Mouse (Mus musculus) limb, embryonic 13.5 days (tissue): ENCODE results near the gene St6gal1. TPM values are rescaled to one million over a fixed set of nuclear protein-coding genes. Genes with fewer than 3 reads are reported as not detected.

Experiments
- ATAC-seq: fragments of 200-750 bp; cut with Nextera tagmentation; 2 replicates; pipeline ENCODE4 v1.8.0; 2017; ENCODE audit warnings: low read depth, moderate number of reproducible peaks, moderate TSS enrichment; ENCODE audit not compliant: low FRiP score
- H3K27ac ChIP-seq: fragments of 300-500 bp; sonication (generic); 2 replicates; pipeline ENCODE4 v1.5.1; 2015; ENCODE audit warnings: inconsistent platforms, mild to moderate bottlenecking, moderate library complexity
- H3K27me3 ChIP-seq: fragments of 300-500 bp; sonication (generic); 2 replicates; pipeline ENCODE4 v1.6.1; 2015; ENCODE audit warnings: mild to moderate bottlenecking, inconsistent platforms
- H3K36me3 ChIP-seq: fragments of 300-500 bp; sonication (generic); 2 replicates; pipeline ENCODE4 v1.6.1; 2015; ENCODE audit warnings: inconsistent platforms, mild to moderate bottlenecking, moderate library complexity
- H3K4me1 ChIP-seq: fragments of 300-500 bp; sonication (generic); 2 replicates; pipeline ENCODE4 v1.6.1; 2015; ENCODE audit warnings: inconsistent platforms
- H3K4me2 ChIP-seq: fragments of 300-500 bp; sonication (generic); replicated peaks from 2 replicates; pipeline ENCODE4 v1.6.1; 2015; ENCODE audit warnings: inconsistent platforms, mild to moderate bottlenecking, moderate library complexity
- H3K4me3 ChIP-seq: fragments of 300-500 bp; sonication (generic); 2 replicates; pipeline ENCODE4 v1.5.1; 2015; ENCODE audit warnings: moderate library complexity, mild to moderate bottlenecking, inconsistent platforms
- H3K9ac ChIP-seq: fragments of 300-500 bp; sonication (generic); 2 replicates; pipeline ENCODE4 v1.6.1; 2015; ENCODE audit warnings: mild to moderate bottlenecking, inconsistent platforms
- H3K9me3 ChIP-seq: fragments of 300-500 bp; sonication (generic); 2 replicates; pipeline ENCODE4 v1.6.1; 2016; ENCODE audit warnings: inconsistent platforms
- WGBS: fragments of 180-500 bp; shearing (Covaris S2); methylation state at CpG from one replicate; pipeline ENCODE4 v1.1.7; 2015; 5-methylcytosine and 5-hydroxymethylcytosine counted together
- polyA plus RNA-seq: library from polyadenylated mRNA; unstranded; fragments of >200 nt; fragmentation: Nextera tagmentation; extraction: Ambion mirVana; gene quantifications from 2 replicates; pipeline ENCODE4 v1.2.1, GENCODE M21; 2015

Gene St6gal1
- polyA plus RNA-seq, 1 experiment from 2014 or later, result 20.6 TPM

GRCm38 (mm10) chr16:23296721-23297120, 72.2 kb downstream of the St6gal1 start:
- H3K27ac ChIP-seq, result no peak overlapping the region
- no peaks in the 10 kb centered on the region for H3K27me3 ChIP-seq
- H3K9me3 ChIP-seq, result no peaks in the 10 kb centered on the region
- 94% methylated on average over 3 of the region's 3 CpGs for WGBS
- H3K4me2 ChIP-seq, result no peak overlapping the region
- no peaks in the 10 kb centered on the region; the same call in 1 of the 2 replicates for H3K36me3 ChIP-seq
- no peak overlapping the region for H3K4me3 ChIP-seq
- ATAC-seq, result no peak
- 0 out of 2 replicates have a peak, but pooled peaks cover 9% of the 10 kb centered on the region for H3K4me1 ChIP-seq
- no peak overlapping the region for H3K9ac ChIP-seq

DNA sequence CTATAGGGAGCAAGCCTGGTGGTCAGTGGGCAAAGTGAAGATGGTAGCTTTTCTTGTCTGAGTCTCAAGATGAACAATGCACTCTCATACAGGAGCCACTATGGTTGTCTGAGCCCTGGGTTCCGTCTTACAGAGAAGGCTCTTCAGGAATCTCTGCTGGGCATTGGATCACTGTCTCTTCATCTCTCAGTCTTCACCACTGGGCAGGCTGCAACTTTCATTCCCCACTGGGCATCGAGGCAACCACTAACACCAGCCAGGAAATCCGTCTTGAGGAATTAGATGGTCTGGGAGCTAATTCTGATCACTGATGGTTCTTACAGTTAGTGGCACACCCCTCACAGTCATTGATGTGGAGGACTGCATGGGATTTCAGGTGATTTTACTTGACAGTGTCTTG, 73.9 kb downstream of the St6gal1 start:
- Histone ChIP-seq H3K9me3 (no peaks in the 10 kb centered on the region), H3K4me3 (no peak overlapping the region), H3K27ac (no peak overlapping the region), H3K36me3 (no peaks in the 10 kb centered on the region; the same call in 1 of the 2 replicates), H3K27me3 (no peaks in the 10 kb centered on the region), H3K9ac (no peak overlapping the region), H3K4me1 (0 out of 2 replicates have a peak, but pooled peaks cover 4% of the 10 kb centered on the region), H3K4me2 (no peak overlapping the region)
- ATAC-seq, result no peak
- 89% methylated on average over 3 of the region's 3 CpGs for WGBS

DNA sequence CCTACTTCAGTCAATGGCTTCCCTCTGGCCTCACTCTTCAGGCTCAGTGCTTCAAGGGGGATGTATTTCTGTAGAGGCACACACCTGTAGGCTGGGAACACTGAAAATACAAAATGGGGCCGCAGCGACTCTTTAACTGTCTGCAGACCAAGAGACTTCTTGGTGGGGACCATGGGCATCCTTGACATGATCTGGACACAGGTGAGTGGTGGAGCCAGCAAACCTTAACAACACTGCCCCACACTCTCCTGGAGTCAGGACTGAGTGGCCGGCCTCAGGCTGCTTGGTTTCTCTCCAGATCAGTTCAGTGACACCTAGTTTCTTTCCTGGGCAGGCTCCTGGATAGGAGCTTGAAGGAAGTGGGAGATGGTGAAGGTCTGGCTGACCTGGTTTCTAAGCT, 74.4 kb downstream of the St6gal1 start:
- no peak for ATAC-seq
- Histone ChIP-seq H3K36me3 (no peaks in the 10 kb centered on the region; the same call in 1 of the 2 replicates), H3K4me1 (0 out of 2 replicates have a peak, but pooled peaks cover 4% of the 10 kb centered on the region), H3K9me3 (no peaks in the 10 kb centered on the region), H3K27ac (no peak overlapping the region), H3K9ac (no peak overlapping the region), H3K4me2 (no peak overlapping the region), H3K4me3 (no peak overlapping the region), H3K27me3 (no peaks in the 10 kb centered on the region)
- WGBS, result 89% methylated on average over 3 of the region's 3 CpGs

DNA sequence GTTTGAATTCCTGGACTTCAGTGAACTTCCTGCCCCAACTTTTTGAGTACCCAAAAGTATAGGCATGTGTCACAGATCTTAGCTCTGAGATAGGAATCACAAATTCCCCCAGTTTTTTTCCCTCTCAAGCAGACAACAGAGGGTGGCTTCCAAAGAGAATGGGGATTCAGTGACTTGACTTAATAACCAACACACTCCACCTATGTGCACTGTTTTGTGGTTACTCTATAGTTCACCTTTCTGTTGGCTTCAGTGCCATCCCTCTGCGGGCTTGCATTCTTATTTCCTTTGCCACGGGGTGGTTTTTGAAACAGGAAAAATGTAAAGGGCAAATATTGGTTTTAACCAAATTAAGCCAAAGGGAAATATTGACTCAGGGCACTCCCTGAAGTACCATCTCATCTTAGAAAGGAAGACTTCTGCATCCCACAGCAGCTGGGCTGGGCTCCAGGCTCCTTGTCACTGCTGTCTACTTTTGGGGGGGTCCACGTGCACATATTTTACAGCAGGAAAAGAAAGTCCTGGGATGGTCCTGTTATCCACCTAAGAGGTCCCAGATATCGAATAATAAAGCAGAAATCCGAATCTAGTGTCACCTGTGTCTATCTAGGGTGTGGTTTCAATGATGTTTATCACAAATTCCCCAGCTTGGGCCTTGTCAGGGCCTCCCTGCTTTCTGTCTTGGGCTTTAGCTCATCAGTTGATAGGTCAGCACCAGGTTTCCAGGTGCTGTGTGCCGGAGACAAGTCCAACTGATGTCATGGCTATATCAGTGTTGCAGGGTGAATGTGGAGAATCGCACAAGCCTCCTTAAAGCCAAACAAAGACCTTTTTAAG, 75.6 kb downstream of the St6gal1 start:
- Histone ChIP-seq H3K27ac (no peak overlapping the region), H3K4me1 (0 out of 2 replicates have a peak, but pooled peaks cover 4% of the 10 kb centered on the region), H3K36me3 (no peaks in the 10 kb centered on the region; the same call in 1 of the 2 replicates), H3K27me3 (no peaks in the 10 kb centered on the region), H3K4me2 (no peak overlapping the region), H3K9me3 (no peaks in the 10 kb centered on the region), H3K4me3 (no peak overlapping the region), H3K9ac (no peak overlapping the region)
- no peak for ATAC-seq
- WGBS, result 90% methylated on average over 7 of the region's 7 CpGs

GRCm38 (mm10) chr16:23301762-23302161, 77.2 kb downstream of the St6gal1 start:
- no peaks in the 10 kb centered on the region for H3K27me3 ChIP-seq
- H3K9me3 ChIP-seq, result no peaks in the 10 kb centered on the region
- ATAC-seq, result no peak
- H3K4me3 ChIP-seq, result no peak overlapping the region
- H3K4me1 ChIP-seq, result no peaks in the 10 kb centered on the region
- WGBS, result 94% methylated on average over 7 of the region's 7 CpGs
- no peak overlapping the region for H3K9ac ChIP-seq
- H3K4me2 ChIP-seq, result no peak overlapping the region
- H3K27ac ChIP-seq, result no peak overlapping the region
- H3K36me3 ChIP-seq, result 0 out of 2 replicates have a peak, but pooled peaks cover 3% of the 10 kb centered on the region

- ATAC-seq, result no peak
- WGBS, result 72% methylated on average over 10 of the region's 10 CpGs
Measured at GRCm38 (mm10) chr16:23305830-23306623, 81.5 kb downstream of the St6gal1 start.

GRCm38 (mm10) chr16:23307142-23307968, 82.8 kb downstream of the St6gal1 start:
- H3K27me3 ChIP-seq, result no peaks in the 10 kb centered on the region
- 66% methylated on average over 12 of the region's 12 CpGs for whole genome bisulfite sequencing
- ATAC-seq, result no peak; the same call in 1 of the 2 replicates

More at GRCm38 (mm10) chr16:23305830-23306623, 81.5 kb downstream of the St6gal1 start:
- no peak overlapping the region; the same call in 1 of the 2 replicates for H3K9ac ChIP-seq
- H3K4me2 ChIP-seq, result no peak overlapping the region
- H3K27me3 ChIP-seq, result no peaks in the 10 kb centered on the region
- H3K36me3 ChIP-seq, result 0 out of 2 replicates have a peak, but pooled peaks cover 9% of the 10 kb centered on the region
- no peak overlapping the region for H3K27ac ChIP-seq
- no peak overlapping the region for H3K4me3 ChIP-seq
- H3K4me1 ChIP-seq, result no peaks in the 10 kb centered on the region
- no peaks in the 10 kb centered on the region for H3K9me3 ChIP-seq

DNA sequence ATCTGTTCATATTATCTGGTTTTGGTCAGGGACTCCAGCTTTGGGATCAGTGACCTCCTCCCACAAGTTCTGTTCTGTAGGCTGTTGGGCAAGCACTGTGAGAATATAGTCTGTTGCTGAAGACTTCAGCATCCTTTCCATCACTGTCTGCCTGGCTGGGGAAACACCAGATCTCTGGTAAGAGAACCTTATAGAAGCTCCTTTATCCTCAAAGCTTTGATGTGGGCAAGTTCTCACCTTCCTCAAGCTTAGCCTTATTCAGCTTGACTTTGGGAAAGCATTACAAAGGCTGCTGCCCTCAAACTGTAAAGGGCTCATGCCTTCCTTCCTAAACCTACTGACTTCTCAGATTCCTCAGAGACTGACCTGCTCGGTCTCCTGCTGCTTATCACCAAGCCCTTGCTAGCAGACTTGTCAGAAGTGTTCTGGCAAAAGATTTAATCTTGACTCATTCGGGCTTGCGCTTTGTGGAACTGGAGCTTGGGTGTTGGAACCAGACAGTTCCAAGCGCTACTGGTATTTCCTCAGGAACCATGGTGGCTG, 83.5 kb downstream of the St6gal1 start:
- Histone ChIP-seq H3K4me1 (no peaks in the 10 kb centered on the region), H3K9ac (no peak overlapping the region), H3K27ac (no peak overlapping the region), H3K27me3 (no peaks in the 10 kb centered on the region), H3K4me2 (no peak overlapping the region), H3K36me3 (0 out of 2 replicates have a peak, but pooled peaks cover 9% of the 10 kb centered on the region), H3K4me3 (no peak overlapping the region), H3K9me3 (no peaks in the 10 kb centered on the region)
- WGBS, result 54% methylated on average over 4 of the region's 4 CpGs
- ATAC-seq, result no peak

More at GRCm38 (mm10) chr16:23307142-23307968, 82.8 kb downstream of the St6gal1 start:
- Histone ChIP-seq H3K4me2 (no peak overlapping the region), H3K27ac (no peak overlapping the region), H3K9me3 (no peaks in the 10 kb centered on the region), H3K36me3 (0 out of 2 replicates have a peak, but pooled peaks cover 9% of the 10 kb centered on the region), H3K4me1 (no peaks in the 10 kb centered on the region), H3K9ac (no peak overlapping the region), H3K4me3 (no peak overlapping the region)

DNA sequence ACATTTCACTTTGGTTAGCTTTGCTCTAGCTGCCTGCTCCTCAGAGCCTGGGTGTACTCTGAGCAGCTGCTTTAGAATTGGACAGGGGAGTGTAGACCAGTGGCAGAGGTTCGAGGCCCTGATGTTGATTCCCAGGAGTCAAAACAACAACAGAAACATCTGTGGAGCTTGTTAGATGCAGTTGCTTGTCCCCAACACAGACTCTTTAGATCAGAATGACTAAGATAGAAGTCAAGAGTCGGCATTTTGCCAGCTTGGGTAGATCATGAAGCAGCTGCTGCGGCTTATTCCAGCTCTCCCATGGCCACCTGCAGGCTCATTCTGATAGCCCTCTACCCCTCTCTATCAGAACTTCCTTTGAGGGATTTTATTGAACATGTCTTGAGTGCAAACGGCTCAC, 84.5 kb downstream of the St6gal1 start:
- Histone ChIP-seq H3K27ac (no peak overlapping the region), H3K36me3 (0 out of 2 replicates have a peak, but pooled peaks cover 9% of the 10 kb centered on the region), H3K9me3 (no peaks in the 10 kb centered on the region), H3K4me1 (no peaks in the 10 kb centered on the region), H3K4me2 (no peak overlapping the region), H3K4me3 (no peak overlapping the region), H3K27me3 (no peaks in the 10 kb centered on the region), H3K9ac (no peak overlapping the region)
- no peak for ATAC-seq
- 75% methylated on average over 4 of the region's 4 CpGs for WGBS

DNA sequence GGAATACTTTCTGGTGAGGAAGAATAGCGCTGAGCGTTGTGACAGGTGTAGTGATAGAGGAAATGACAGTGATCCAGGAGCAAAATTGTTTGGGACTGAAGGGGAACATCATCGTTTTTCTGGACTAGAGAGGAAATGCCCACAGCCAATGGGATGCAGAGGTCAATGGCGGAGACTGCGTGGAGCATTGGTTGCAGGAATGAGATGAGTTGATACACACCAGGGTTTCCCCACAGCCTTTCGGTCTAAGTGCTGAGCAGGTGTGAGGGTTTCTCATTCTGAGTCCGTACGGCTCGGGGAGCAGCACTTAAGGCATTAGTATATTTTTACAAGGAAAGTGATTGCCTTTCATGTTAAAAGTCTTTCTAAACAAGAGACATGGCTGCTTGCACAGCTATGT, 88.1 kb downstream of the St6gal1 start:
- WGBS, result 87% methylated on average over 9 of the region's 9 CpGs
- H3K27me3 ChIP-seq, result no peaks in the 10 kb centered on the region
- H3K4me3 ChIP-seq, result no peak overlapping the region
- H3K4me2 ChIP-seq, result no peak overlapping the region
- no peak overlapping the region for H3K27ac ChIP-seq
- no peak for ATAC-seq
- no peaks in the 10 kb centered on the region for H3K9me3 ChIP-seq
- H3K36me3 ChIP-seq, result 0 out of 2 replicates have a peak, but pooled peaks cover 6% of the 10 kb centered on the region
- peaks cover 6% of the 10 kb centered on the region; the same call in 1 of the 2 replicates for H3K4me1 ChIP-seq
- H3K9ac ChIP-seq, result no peak overlapping the region

DNA sequence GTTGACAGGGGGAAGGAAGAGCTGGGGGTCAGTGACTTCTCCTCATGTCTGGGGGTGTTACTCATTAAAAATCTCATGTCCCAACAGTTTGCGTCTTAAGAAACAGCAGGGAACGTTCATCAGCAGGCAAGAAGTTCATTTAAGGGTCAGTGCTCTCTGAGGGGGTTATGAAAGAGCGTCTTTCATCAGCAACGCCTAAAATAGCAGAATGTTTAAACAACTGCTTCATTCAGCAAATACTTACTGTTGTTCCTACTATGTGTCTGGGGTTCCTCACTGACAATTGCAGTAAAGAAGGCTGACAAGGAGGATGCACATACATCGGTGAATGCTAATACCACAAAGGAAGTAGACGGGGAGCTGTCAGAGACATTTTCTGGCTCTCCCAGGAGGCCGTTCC, 90.2 kb downstream of the St6gal1 start:
- peaks cover 6% of the 10 kb centered on the region; the same call in 1 of the 2 replicates for H3K4me1 ChIP-seq
- H3K9me3 ChIP-seq, result no peaks in the 10 kb centered on the region
- H3K27me3 ChIP-seq, result no peaks in the 10 kb centered on the region
- H3K9ac ChIP-seq, result no peak overlapping the region
- H3K4me3 ChIP-seq, result no peak overlapping the region
- H3K27ac ChIP-seq, result peak overlapping the region; percentile 49; the same call in 1 of the 2 replicates
- H3K4me2 ChIP-seq, result no peak overlapping the region
- no peak for ATAC-seq
- 52% methylated on average over 7 of the region's 7 CpGs for WGBS
- H3K36me3 ChIP-seq, result peaks cover 11% of the 10 kb centered on the region; the same call in 1 of the 2 replicates
